Mouse (Mus musculus) ES-E14 (cell line): ENCODE data around the gene Pus7l. TPM values are rescaled to one million over a fixed set of nuclear protein-coding genes. Genes with fewer than 3 reads are reported as not detected.

Source experiments
- DNase-seq: peaks from one replicate; pipeline ENCODE4 v3.0.0-alpha.2; 2013; ENCODE audit warnings: low read depth, low spot score
- H3K27ac ChIP-seq: 2 replicates; pipeline ENCODE4 v1.5.1; 2012; ENCODE audit warnings: low read depth, mild to moderate bottlenecking, low read length, moderate library complexity, mixed read lengths; ENCODE audit not compliant: poor library complexity, insufficient read depth, severe bottlenecking
- H3K36me3 ChIP-seq: 2 replicates; pipeline ENCODE4 v1.6.1; 2012; ENCODE audit warnings: mild to moderate bottlenecking, low read length, moderate library complexity, mixed read lengths; ENCODE audit not compliant: control insufficient read depth, poor library complexity, insufficient read depth, severe bottlenecking
- H3K4me1 ChIP-seq, 2 experiments: fragments of 150-350 bp in 1 of 2; sonication (generic) in 1 of 2; 2 replicates each; pipeline ENCODE4 v1.6.1; 2012; ENCODE audit warnings: low read length in 2 of 2, mild to moderate bottlenecking in 1 of 2, mixed read lengths in 1 of 2; ENCODE audit not compliant: control insufficient read depth in 2 of 2, insufficient read depth in 2 of 2, poor library complexity in 1 of 2
- H3K4me3 ChIP-seq, 2 experiments: fragments of 150-350 bp in 1 of 2; sonication (generic) in 1 of 2; 2 replicates each; pipeline ENCODE4 v1.5.1; 2012; ENCODE audit warnings: low read length in 2 of 2, low read depth in 1 of 2, mild to moderate bottlenecking in 1 of 2, mixed read lengths in 1 of 2; ENCODE audit not compliant: insufficient read depth in 1 of 2, poor library complexity in 1 of 2, severe bottlenecking in 1 of 2
- H3K9ac ChIP-seq: 2 replicates; pipeline ENCODE4 v1.6.1; 2012; ENCODE audit warnings: low read depth, mild to moderate bottlenecking, low read length, mixed read lengths; ENCODE audit not compliant: poor library complexity, insufficient read depth, severe bottlenecking
- H3K9me3 ChIP-seq: fragments of 150-350 bp; sonication (generic); 2 replicates; pipeline ENCODE4 v1.6.1; 2012; ENCODE audit warnings: low read depth, mild to moderate bottlenecking, low read length; ENCODE audit not compliant: control insufficient read depth, insufficient read depth
- CHD2 ChIP-seq: IDR thresholded peaks from 2 replicates; pipeline ENCODE4 v1.6.1; 2014; ENCODE audit warnings: mild to moderate bottlenecking, low read depth, low read length, inconsistent platforms
- HCFC1 ChIP-seq: IDR thresholded peaks from 2 replicates; pipeline ENCODE4 v1.6.1; 2012; ENCODE audit warnings: low read length, inconsistent platforms, borderline replicate concordance; ENCODE audit not compliant: insufficient read depth
- MAFK ChIP-seq: IDR thresholded peaks from 2 replicates; pipeline ENCODE4 v1.6.1; 2014; ENCODE audit warnings: mild to moderate bottlenecking, low read depth, low read length, inconsistent platforms; ENCODE audit not compliant: insufficient read depth
- ZC3H11A ChIP-seq: IDR thresholded peaks from 2 replicates; pipeline ENCODE4 v1.6.1; 2012; ENCODE audit warnings: low read depth, mild to moderate bottlenecking, inconsistent platforms, low read length, borderline replicate concordance
- ZNF384 ChIP-seq: IDR thresholded peaks from 2 replicates; pipeline ENCODE4 v1.6.1; 2012; ENCODE audit warnings: low read depth, low read length, inconsistent platforms
- in situ Hi-C, 2 experiments: fragments of 600-800 bp; cut with MboI; formaldehyde crosslinking; loops; one replicate each; pipeline ENCODE4 v1.15.1; 2025; ENCODE audit warnings: low sequenced_read_pairs in 2 of 2, inconsistent platforms in 1 of 2; ENCODE audit not compliant: unreplicated experiment in 2 of 2
- total RNA-seq: library from RNA; depleted of rRNA; stranded (reverse); fragments of 300-350 nt; gene quantifications from 2 replicates; pipeline ENCODE4 v1.2.3, GENCODE M21; 2012

Pus7l gene
- total RNA-seq, 1 experiment = 6.6 TPM

- in situ Hi-C loops = no loop called here
- H3K4me3 ChIP-seq = peak overlapping the region; percentile 31 to 61
- no peak for TF ChIP-seq MAFK
- TF ChIP-seq CHD2 = no peak
- no peak for TF ChIP-seq ZNF384
- no peak for TF ChIP-seq HCFC1
- DNase-seq = peak; percentile 61
- H3K9me3 ChIP-seq = no peaks in the 10 kb centered on the region
- peak overlapping the region; percentile 38; the same call in 1 of the 2 replicates for H3K9ac ChIP-seq
- no peak overlapping the region for H3K27ac ChIP-seq
- H3K36me3 ChIP-seq = no peaks in the 10 kb centered on the region
- H3K4me1 ChIP-seq = peaks cover 2 to 6% of the 10 kb centered on the region in 2 experiments; a peak in 2 of 4 replicates
Measured at GRCm38 (mm10) chr15:94565854-94566253, 22.5 kb upstream of the Pus7l start.

- TF ChIP-seq MAFK = no peak
- no peak for TF ChIP-seq ZNF384
- H3K9me3 ChIP-seq = no peaks in the 10 kb centered on the region
- H3K9ac ChIP-seq = no peak overlapping the region
- no peak overlapping the region for H3K4me3 ChIP-seq
- in situ Hi-C loops = no loop called here
- no peaks in the 10 kb centered on the region for H3K36me3 ChIP-seq
- H3K27ac ChIP-seq = no peak overlapping the region
- no peak for DNase-seq
- peaks cover 2 to 6% of the 10 kb centered on the region in 2 experiments; a peak in 2 of 4 replicates for H3K4me1 ChIP-seq
Measured at GRCm38 (mm10) chr15:94564909-94565308, 21.6 kb upstream of the Pus7l start.

DNA sequence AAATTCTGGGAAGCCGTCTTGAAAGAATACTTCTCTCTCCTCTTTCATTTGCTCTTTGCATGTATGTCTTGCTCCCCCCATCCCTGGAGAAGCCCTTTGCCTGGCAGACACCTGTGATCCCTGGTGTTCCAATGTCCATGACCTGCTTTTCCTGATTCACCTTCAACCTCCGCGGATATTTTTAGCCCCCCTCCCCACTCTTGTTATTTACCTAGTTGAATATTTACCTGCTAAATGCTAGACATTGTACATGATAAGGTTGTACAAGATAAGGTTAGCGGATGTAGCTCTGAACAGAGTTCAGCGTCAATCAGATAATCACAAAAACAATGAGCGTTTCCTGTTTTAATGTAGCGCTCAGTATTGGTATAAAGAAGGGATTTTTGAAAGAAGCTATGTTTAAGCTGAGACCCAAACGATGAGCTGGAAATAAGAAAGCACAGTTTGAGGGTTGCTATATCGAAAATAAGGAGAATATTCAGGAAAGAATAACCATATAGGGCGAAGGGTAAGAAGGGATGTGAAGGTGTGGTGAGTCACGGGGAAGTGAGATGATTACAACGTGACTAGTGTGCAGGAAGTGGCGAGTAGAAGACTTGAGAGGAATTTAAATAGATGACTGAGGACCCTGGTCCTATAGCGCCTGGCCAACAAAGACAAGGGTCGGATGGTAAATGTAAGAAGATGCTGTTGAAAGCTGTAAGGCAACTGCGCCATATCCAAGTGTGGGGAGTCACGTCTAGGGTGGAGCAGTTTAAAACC, 15.7 kb upstream of the Pus7l start:
- H3K4me1 ChIP-seq = peaks cover 2 to 8% of the 10 kb centered on the region in 2 experiments; a peak in 1 of 4 replicates
- TF ChIP-seq ZNF384 (no peak), HCFC1 (no peak), CHD2 (no peak), ZC3H11A (no peak)
- H3K4me3 ChIP-seq = no peak overlapping the region
- no peaks in the 10 kb centered on the region for H3K9me3 ChIP-seq
- in situ Hi-C loops = no loop called here
- H3K36me3 ChIP-seq = no peaks in the 10 kb centered on the region
- DNase-seq = no peak
- H3K27ac ChIP-seq = no peak overlapping the region
- H3K9ac ChIP-seq = no peak overlapping the region

- DNase-seq = peak; percentile 83
- no peak overlapping the region for H3K4me3 ChIP-seq
- H3K27ac ChIP-seq = no peak overlapping the region
- H3K4me1 ChIP-seq = peaks cover 2 to 11% of the 10 kb centered on the region in 2 experiments; a peak in 2 of 4 replicates
- in situ Hi-C loops = no loop called here
- H3K36me3 ChIP-seq = no peaks in the 10 kb centered on the region
- H3K9ac ChIP-seq = no peak overlapping the region
- TF ChIP-seq MAFK = no peak
- no peak for TF ChIP-seq HCFC1
- no peak for TF ChIP-seq CHD2
- 0 out of 2 replicates have a peak, but pooled peaks have one; percentile 31 for TF ChIP-seq ZC3H11A
- no peak for TF ChIP-seq ZNF384
- H3K9me3 ChIP-seq = no peaks in the 10 kb centered on the region
Measured at GRCm38 (mm10) chr15:94557442-94557841, 14.1 kb upstream of the Pus7l start.

DNA sequence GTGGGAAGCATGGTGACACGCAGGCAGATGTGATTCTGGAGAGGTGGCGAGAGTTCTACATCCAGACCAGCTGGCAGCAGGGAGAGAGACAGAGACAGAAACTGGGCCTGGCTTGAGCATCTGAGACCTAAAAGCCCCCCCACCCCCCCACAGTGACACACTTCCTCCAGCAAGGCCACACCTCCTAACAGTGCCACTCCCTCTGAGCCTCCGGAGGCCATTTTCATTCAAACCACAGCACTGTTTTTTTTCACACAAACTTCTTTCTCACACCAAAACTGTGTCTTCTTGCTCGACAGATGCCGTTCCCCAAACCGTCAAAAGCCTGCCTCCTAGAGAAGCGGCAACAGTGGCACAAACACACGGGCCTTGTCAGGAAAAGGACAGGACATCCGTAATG, 10.2 kb upstream of the Pus7l start:
- Histone ChIP-seq H3K9me3 (no peaks in the 10 kb centered on the region; the same call in 1 of the 2 replicates), H3K4me1 (peaks cover 0 to 8% of the 10 kb centered on the region in 2 experiments; a peak in 2 of 4 replicates), H3K9ac (peak overlapping the region; percentile 26; the same call in 1 of the 2 replicates), H3K36me3 (no peaks in the 10 kb centered on the region), H3K4me3 (peak overlapping the region; percentile 43 to 44; a peak in 3 of 4 replicates), H3K27ac (no peak overlapping the region)
- DNase-seq = no peak
- in situ Hi-C loops = no loop called here
- TF ChIP-seq ZNF384 = no peak
- no peak for TF ChIP-seq CHD2
- TF ChIP-seq HCFC1 = no peak
